Comparison of ENCODE assay signal across 8 mouse cellular contexts in genomic region chr11:116129091-116129790, GRCm38 (mm10). TPM values are rescaled to one million over a fixed set of nuclear protein-coding genes. Genes with fewer than 3 reads are reported as not detected.
DNase-seq lines count a peak whose midpoint lies in the region; ATAC-seq and TF ChIP-seq lines count a peak whose summit lies in the region.
"Had no signal": no experiment of that assay in that cellular context is flagged by ENCODE, and none has a peak within 500 bp of the region (broad histone marks: within the 10 kb centered on the region; RNA-seq: fewer than 3 reads in every experiment).

No protein-coding gene starts in this region.

- H3K4me3 ChIP-seq in lung, embryonic 14.5 days (ENCODE audit: low read depth, low read length), result no peak overlapping the region
- no peak overlapping the region; the same call in 1 of the 2 replicates for H3K4me3 ChIP-seq in embryonic facial prominence, embryonic 15.5 days (replicated peaks)
- no peak overlapping the region for H3K4me3 ChIP-seq in intestine, postnatal 0 days (ENCODE audit: low read depth, low read length)
- no peak overlapping the region for H3K4me3 ChIP-seq in myocyte

- peak overlapping the region; percentile 79 for H3K4me2 ChIP-seq in lung, embryonic 14.5 days
- H3K4me2 ChIP-seq in embryonic facial prominence, embryonic 15.5 days (replicated peaks), result peak overlapping the region; percentile 78
- H3K4me2 ChIP-seq in intestine, postnatal 0 days (replicated peaks; ENCODE audit: low read depth), result peak overlapping the region; percentile 76; the same call in 1 of the 2 replicates
- peak overlapping the region; percentile 93 for H3K4me2 ChIP-seq in myocyte (ENCODE audit: low read depth)

- no peak overlapping the region for H3K9ac ChIP-seq in lung, embryonic 14.5 days
- H3K9ac ChIP-seq in embryonic facial prominence, embryonic 15.5 days, result no peak overlapping the region
- no peak overlapping the region for H3K9ac ChIP-seq in intestine, postnatal 0 days (ENCODE audit: low read depth, low read length)

- H3K27me3 ChIP-seq in lung, embryonic 14.5 days (ENCODE audit: insufficient read depth, low read length), result no peaks in the 10 kb centered on the region
- H3K27me3 ChIP-seq in embryonic facial prominence, embryonic 15.5 days, result no peaks in the 10 kb centered on the region
- no peaks in the 10 kb centered on the region for H3K27me3 ChIP-seq in intestine, postnatal 0 days (replicated peaks; ENCODE audit: control insufficient read depth, insufficient read depth, low read length)
- no peaks in the 10 kb centered on the region for H3K27me3 ChIP-seq in myocyte (ENCODE audit: control insufficient read depth, insufficient read depth, insufficient read length)

- peaks cover 11% of the 10 kb centered on the region for H3K4me1 ChIP-seq in lung, embryonic 14.5 days (ENCODE audit: insufficient read depth)
- peaks cover 57% of the 10 kb centered on the region for H3K4me1 ChIP-seq in embryonic facial prominence, embryonic 15.5 days
- H3K4me1 ChIP-seq in intestine, postnatal 0 days (replicated peaks; ENCODE audit: control insufficient read depth, insufficient read depth, low read length), result peaks cover 8% of the 10 kb centered on the region

- H3ac ChIP-seq in myocyte (ENCODE audit: control insufficient read depth, insufficient read length), result no peak overlapping the region

- TF ChIP-seq CTCF in lung, embryonic 14.5 days (IDR thresholded peaks at IDR 0.05; ENCODE audit: low read depth), result no peak
- TF ChIP-seq CTCF in intestine, postnatal 0 days (IDR thresholded peaks at IDR 0.05; ENCODE audit: low read depth), result no peak

- H3K79me2 ChIP-seq in myocyte (ENCODE audit: control insufficient read depth, insufficient read depth), result no peaks in the 10 kb centered on the region

- H3K27ac ChIP-seq in lung, embryonic 14.5 days (ENCODE audit: low read depth), result no peak overlapping the region
- no peak overlapping the region for H3K27ac ChIP-seq in embryonic facial prominence, embryonic 15.5 days (replicated peaks)
- H3K27ac ChIP-seq in intestine, postnatal 0 days (ENCODE audit: low read depth, low read length), result no peak overlapping the region

- no peak for ATAC-seq in lung, embryonic 14.5 days (ENCODE audit: insufficient read depth)
- no peak for ATAC-seq in embryonic facial prominence, embryonic 15.5 days (ENCODE audit: insufficient number of reproducible peaks, low FRiP score, low TSS enrichment, low read depth)
- no peak for ATAC-seq in intestine, postnatal 0 days

- 81% methylated on average over 9 of the region's 9 CpGs for WGBS in lung, embryonic 14.5 days
- 75% methylated on average over 9 of the region's 9 CpGs for WGBS in embryonic facial prominence, embryonic 15.5 days
- WGBS in intestine, postnatal 0 days, result 79% methylated on average over 9 of the region's 9 CpGs

- no peak for DNase-seq in lung, embryonic 14.5 days
- DNase-seq in lung, adult 18-20 months, result no peak
- no peak for DNase-seq in layer of hippocampus, adult 9-10 months (ENCODE audit: low spot score)
- DNase-seq in spleen, postnatal 4 days (ENCODE audit: low spot score in 2 of 2), result no peak
- DNase-seq: kidney, postnatal 36 days had no signal

- H3K9me3 ChIP-seq in lung, embryonic 14.5 days (ENCODE audit: low read depth, low read length), result no peaks in the 10 kb centered on the region
- no peaks in the 10 kb centered on the region for H3K9me3 ChIP-seq in embryonic facial prominence, embryonic 15.5 days (replicated peaks)
- H3K9me3 ChIP-seq in intestine, postnatal 0 days (ENCODE audit: control insufficient read depth), result no peaks in the 10 kb centered on the region

- no peak for TF ChIP-seq POLR2A in myocyte (IDR thresholded peaks at IDR 0.05; ENCODE audit: insufficient read length, low read depth)

- H3K36me3 ChIP-seq in lung, embryonic 14.5 days (ENCODE audit: insufficient read depth), result peaks cover 36% of the 10 kb centered on the region
- peaks cover 30% of the 10 kb centered on the region for H3K36me3 ChIP-seq in embryonic facial prominence, embryonic 15.5 days
- peaks cover 47% of the 10 kb centered on the region for H3K36me3 ChIP-seq in intestine, postnatal 0 days (ENCODE audit: control insufficient read depth, insufficient read depth)
- H3K36me3 ChIP-seq in myocyte (ENCODE audit: control insufficient read depth, insufficient read depth), result peaks cover 3% of the 10 kb centered on the region

TF ChIP-seq in myocyte, 11 proteins besides CTCF, POLR2A, EP300 and RAD21:
- TF ChIP-seq TCF3 (IDR thresholded peaks at IDR 0.05; ENCODE audit: insufficient read length, low read depth) (no peak), USF1 (IDR thresholded peaks at IDR 0.05; ENCODE audit: low read depth) (no peak), TCF12 (IDR thresholded peaks at IDR 0.05; ENCODE audit: insufficient read depth, poor library complexity, severe bottlenecking) (no peak), MYOG (IDR thresholded peaks at IDR 0.05; ENCODE audit: control insufficient read depth in 1 of 3, insufficient read depth in 1 of 3, insufficient read length in 2 of 3, low read depth in 2 of 3) (no peak), E2F4 (IDR thresholded peaks at IDR 0.05; ENCODE audit: insufficient read depth) (no peak), CEBPB (IDR thresholded peaks at IDR 0.05; ENCODE audit: insufficient read depth, poor library complexity, severe bottlenecking) (no peak)

RNA-seq across cellular contexts. Expression of gene Trim65, which starts 1.7 kb away (rescaled TPM):
- polyA plus RNA-seq in lung, embryonic 14.5 days (2014; fragmentation: Nextera tagmentation; extraction: Ambion mirVana), result 3.7 and 3.9 TPM in 2 replicates
- polyA plus RNA-seq in embryonic facial prominence, embryonic 15.5 days (2015; fragmentation: Nextera tagmentation; extraction: Ambion mirVana), result 5.2 and 6.1 TPM in 2 replicates
- polyA plus RNA-seq in intestine, postnatal 0 days (2015; fragmentation: Nextera tagmentation; extraction: Ambion mirVana), result 3.1 and 3.3 TPM in 2 replicates
- polyA plus RNA-seq in myocyte (2012; fragmentation: generic; extraction: Trizol), result 1.9 TPM

RNA-seq across cellular contexts. Expression of gene Trim47, which starts 2.2 kb away (rescaled TPM):
- polyA plus RNA-seq in lung, embryonic 14.5 days (2014; fragmentation: Nextera tagmentation; extraction: Ambion mirVana), result 12.7 and 13.2 TPM in 2 replicates
- polyA plus RNA-seq in embryonic facial prominence, embryonic 15.5 days (2015; fragmentation: Nextera tagmentation; extraction: Ambion mirVana), result 25.1 and 27.6 TPM in 2 replicates
- 15.7 and 16.1 TPM in 2 replicates for polyA plus RNA-seq in intestine, postnatal 0 days (2015; fragmentation: Nextera tagmentation; extraction: Ambion mirVana)
- 101 TPM for polyA plus RNA-seq in myocyte (2012; fragmentation: generic; extraction: Trizol)

RNA-seq across cellular contexts. Expression of gene Mrpl38, which starts 9.4 kb away (rescaled TPM):
- polyA plus RNA-seq in lung, embryonic 14.5 days (2014; fragmentation: Nextera tagmentation; extraction: Ambion mirVana), result 89.3 and 91.9 TPM in 2 replicates
- polyA plus RNA-seq in embryonic facial prominence, embryonic 15.5 days (2015; fragmentation: Nextera tagmentation; extraction: Ambion mirVana), result 86.9 and 93.7 TPM in 2 replicates
- 35.6 and 38.5 TPM in 2 replicates for polyA plus RNA-seq in intestine, postnatal 0 days (2015; fragmentation: Nextera tagmentation; extraction: Ambion mirVana)
- 141 TPM for polyA plus RNA-seq in myocyte (2012; fragmentation: generic; extraction: Trizol)

RNA-seq across cellular contexts. Expression of gene Fbf1, which starts 38.7 kb away (rescaled TPM):
- polyA plus RNA-seq in lung, embryonic 14.5 days (2014; fragmentation: Nextera tagmentation; extraction: Ambion mirVana), result 30.9 and 35.2 TPM in 2 replicates
- 36.9 and 44.9 TPM in 2 replicates for polyA plus RNA-seq in embryonic facial prominence, embryonic 15.5 days (2015; fragmentation: Nextera tagmentation; extraction: Ambion mirVana)
- polyA plus RNA-seq in intestine, postnatal 0 days (2015; fragmentation: Nextera tagmentation; extraction: Ambion mirVana), result 3.7 and 4.8 TPM in 2 replicates
- 41.7 TPM for polyA plus RNA-seq in myocyte (2012; fragmentation: generic; extraction: Trizol)

RNA-seq across cellular contexts. Expression of gene Wbp2, which starts 42.4 kb away (rescaled TPM):
- polyA plus RNA-seq in lung, embryonic 14.5 days (2014; fragmentation: Nextera tagmentation; extraction: Ambion mirVana), result 66.5 and 69.8 TPM in 2 replicates
- 68.6 and 90.8 TPM in 2 replicates for polyA plus RNA-seq in embryonic facial prominence, embryonic 15.5 days (2015; fragmentation: Nextera tagmentation; extraction: Ambion mirVana)
- 179 and 201 TPM in 2 replicates for polyA plus RNA-seq in intestine, postnatal 0 days (2015; fragmentation: Nextera tagmentation; extraction: Ambion mirVana)
- polyA plus RNA-seq in myocyte (2012; fragmentation: generic; extraction: Trizol), result 156 TPM
